Mouse (Mus musculus) monocyte, adult 2 months (primary cell): ENCODE measurements around the gene Det1.
A peak's percentile ranks its signal among the peaks of the same experiment; 100 is the strongest.

Experiments
- DNase-seq, 2 experiments: peaks; one replicate each; pipeline ENCODE4 v3.0.0; 2022; ENCODE audit warnings: low spot score in 2 of 2, low read depth in 1 of 2

The Det1 gene

DNA sequence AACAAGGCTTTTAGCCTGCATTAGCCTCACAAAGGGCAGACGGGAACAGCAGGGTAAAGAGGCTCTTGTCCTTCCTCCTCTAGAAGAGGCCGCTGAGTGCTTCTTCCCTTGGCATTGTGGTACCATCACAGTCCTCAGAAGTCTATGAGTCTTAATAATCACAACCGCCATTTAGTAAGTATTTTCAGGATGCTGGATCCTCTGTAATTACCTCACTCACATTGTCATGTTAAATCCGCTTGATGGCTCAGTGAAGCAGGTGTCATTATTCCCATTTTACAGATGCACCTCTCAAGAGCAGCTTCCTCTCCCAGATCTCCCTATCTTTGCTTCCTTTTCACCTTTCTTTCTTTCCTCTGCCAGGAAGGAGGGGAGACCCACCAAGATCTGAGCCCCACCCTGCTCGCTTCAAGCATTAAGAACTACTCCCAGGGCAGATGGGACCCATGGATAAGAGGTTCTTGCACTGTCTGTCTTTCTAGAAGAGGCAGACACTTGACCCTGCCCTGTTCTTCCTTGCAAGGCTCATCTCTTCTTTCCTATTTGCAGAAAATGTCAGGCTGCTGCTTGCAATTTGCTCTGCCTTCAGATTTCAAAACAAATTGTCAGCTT, 8.1 kb upstream of the Det1 start:
- no peak for DNase-seq

- no peak for DNase-seq
Measured at GRCm38 (mm10) chr7:78854051-78854450, 7.0 kb upstream of the Det1 start.

- no peak for DNase-seq
Measured at GRCm38 (mm10) chr7:78846066-78846716, 872 bp downstream of the Det1 start.

DNA sequence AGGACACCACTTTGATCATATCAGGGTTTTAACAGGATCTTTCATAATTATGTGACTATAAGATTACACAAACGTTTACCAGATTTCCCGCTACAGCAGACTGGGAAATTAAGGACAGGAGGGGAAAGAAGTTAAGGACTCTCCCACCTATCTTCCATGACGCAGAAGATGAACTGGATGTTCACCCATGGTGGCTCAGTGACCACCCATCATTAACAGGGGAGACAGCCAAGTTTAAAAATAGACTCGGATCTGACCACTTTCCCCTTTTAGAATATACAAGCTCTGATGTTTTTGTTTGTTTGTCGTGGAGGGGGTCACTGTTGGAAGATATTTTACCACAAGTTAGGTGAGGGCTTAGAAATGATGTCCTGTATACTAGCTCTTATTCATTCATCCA, 5.5 kb downstream of the Det1 start:
- no peak for DNase-seq

DNA sequence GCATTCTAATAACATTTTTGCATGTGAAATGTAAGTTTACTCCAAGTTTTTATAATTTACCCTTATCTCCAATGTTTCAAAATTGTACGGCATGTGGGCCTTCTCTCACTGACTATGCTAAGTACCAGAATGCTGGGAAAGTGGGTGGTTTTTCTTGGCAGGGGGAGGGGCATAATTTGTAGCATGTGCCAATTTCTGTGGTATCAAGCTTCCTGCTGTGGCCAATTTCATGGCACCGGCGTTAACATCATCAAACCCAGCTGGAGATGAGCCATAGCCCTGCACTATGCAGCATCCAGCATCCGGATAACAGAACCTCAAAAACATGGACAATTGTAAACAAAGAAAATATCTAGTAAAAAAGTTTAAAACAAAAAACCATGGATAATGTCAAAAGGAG, 9.8 kb downstream of the Det1 start:
- no peak for DNase-seq

- no peak for DNase-seq
Measured at GRCm38 (mm10) chr7:78835656-78836055, 11.4 kb downstream of the Det1 start.

DNA sequence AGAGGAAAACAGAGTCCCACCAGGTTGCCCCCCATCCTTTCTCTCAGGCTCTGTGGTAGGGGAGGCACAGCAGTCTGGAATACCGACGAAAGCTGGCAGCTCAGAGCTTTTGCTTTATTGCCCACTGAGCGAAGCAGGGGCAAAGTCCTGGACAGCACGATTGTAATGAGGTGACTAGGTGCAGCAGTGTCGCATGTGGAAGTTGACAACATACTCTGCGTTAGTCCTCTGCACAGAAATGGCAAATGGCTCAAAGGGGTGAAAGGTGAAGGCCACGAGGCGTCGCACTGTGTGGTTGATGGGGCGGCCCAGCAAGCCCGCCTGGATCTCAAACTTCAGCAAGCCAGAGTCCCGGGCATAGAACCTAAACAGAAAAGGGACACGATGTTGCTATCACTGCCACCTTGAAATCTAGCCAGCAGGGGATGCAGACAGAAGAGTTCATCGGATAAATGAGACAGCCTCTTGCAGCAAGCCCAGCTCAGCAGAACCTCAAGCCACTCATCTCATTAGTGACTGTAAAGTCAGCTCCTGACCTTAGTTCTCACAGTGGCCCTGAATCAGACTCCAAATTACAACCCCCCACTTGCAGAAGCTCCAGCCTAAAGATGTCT, 19.2 kb downstream of the Det1 start:
- DNase-seq: no peak

GRCm38 (mm10) chr7:78826682-78827385, 20.2 kb downstream of the Det1 start:
- no peak for DNase-seq

- no peak for DNase-seq
Measured at GRCm38 (mm10) chr7:78818336-78818735, 28.7 kb downstream of the Det1 start.

DNA sequence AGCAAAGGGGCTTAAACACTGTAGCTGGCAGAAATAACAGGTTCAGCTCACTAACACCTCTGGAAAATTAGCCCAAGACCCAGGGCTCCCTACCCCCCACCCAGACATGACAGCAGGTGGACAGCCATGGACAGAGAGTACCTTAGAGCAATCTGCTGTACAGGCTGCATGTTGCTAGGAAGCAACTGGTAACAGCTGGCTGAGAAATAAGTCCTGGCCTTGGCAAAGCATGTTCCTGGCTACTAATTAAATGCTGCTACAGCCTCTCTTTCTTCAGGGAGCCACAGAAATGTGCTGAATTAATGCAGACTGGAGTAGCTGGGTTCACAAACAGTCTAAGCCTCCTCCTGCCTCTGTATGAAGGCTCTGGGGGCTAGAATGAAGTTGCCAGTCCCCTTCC, 32.3 kb downstream of the Det1 start:
- DNase-seq: no peak

- DNase-seq: no peak
Measured at GRCm38 (mm10) chr7:78813791-78814190, 33.3 kb downstream of the Det1 start.

GRCm38 (mm10) chr7:78807192-78807591, 39.9 kb downstream of the Det1 start:
- no peak for DNase-seq

GRCm38 (mm10) chr7:78803841-78804240, 43.2 kb downstream of the Det1 start:
- DNase-seq: no peak

DNA sequence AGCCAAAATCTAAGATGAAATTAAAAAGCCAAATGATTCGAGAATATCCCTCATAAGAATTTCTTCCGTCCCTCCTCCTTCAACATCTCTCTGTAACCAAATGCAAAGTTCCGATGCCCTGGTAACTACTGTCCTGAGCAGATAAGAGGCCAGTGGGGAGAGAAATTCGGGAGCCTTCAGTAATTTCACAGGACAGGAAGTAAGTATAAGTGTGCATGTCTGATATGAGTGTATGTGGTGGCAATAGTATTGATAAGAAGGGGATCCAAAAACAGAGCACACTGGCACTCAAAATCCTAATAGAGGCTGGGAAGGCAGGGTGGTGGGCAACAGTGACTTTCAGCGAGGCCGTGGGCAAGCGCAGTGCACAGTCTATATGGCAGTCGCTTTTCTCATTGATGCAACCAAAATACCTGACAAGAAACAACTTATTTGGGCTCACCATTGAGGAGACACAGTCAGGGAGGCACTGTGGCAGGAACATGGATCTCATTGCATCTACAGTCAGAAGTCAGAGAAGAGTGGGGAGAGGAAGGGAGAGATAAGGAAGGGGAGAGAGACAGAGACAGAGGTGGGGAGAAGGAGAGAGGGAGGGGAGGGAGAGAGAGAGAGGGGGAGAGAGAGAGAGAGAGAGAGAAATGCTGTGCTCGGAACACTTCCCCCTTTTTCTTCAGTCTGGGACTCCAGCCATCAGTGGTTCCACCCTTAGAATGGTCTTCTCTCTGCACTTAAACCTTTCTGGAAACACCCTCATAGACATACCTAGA, 47.1 kb downstream of the Det1 start:
- no peak for DNase-seq

GRCm38 (mm10) chr7:78797843-78798455, 49.1 kb downstream of the Det1 start:
- no peak for DNase-seq

DNA sequence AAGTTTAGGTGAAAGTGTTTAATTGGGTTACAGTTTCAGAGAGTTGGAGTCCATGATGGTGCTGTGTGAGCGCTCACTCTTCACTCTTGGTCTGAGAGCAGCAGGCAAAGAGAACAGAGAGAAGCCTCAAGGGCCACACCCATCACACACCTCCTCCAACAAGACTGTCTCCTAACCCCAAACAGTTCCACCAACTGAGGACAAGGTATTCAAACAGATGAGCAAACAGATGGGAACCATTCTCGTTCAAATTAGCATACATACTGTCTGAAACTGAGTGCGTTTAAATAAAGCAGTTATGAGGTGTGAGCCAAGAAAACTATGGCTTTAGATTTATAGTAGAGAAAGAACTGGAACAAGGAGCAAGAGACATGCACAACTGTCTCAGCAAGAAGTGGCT, 50.4 kb downstream of the Det1 start:
- no peak for DNase-seq

DNA sequence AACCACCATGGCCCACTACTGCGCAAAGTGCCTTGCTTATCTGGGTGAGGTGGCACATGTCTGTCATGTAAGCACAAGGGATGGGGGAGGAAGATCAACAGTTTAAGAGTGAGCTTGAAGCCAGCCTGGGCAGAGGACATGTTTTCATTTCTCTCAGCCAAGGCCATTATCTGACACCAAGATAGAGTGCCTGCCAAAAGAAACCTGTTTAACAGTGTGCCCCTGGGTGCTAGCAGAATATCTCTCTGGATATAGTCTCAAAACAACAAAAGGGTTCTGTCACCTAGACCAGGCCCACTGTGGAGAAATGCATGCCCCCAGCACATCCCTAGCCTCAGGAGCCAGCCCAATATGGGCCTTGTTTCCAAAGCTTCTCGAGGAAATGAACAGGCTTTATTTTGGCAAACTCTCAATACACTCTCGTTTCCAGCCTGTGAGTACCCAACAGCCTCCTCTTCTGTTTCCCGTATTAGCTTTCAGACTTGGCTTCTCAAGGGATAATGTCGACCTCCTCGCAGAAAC, 52.4 kb downstream of the Det1 start:
- DNase-seq: no peak

- no peak for DNase-seq
Measured at GRCm38 (mm10) chr7:78793895-78794570, 53.0 kb downstream of the Det1 start.

DNA sequence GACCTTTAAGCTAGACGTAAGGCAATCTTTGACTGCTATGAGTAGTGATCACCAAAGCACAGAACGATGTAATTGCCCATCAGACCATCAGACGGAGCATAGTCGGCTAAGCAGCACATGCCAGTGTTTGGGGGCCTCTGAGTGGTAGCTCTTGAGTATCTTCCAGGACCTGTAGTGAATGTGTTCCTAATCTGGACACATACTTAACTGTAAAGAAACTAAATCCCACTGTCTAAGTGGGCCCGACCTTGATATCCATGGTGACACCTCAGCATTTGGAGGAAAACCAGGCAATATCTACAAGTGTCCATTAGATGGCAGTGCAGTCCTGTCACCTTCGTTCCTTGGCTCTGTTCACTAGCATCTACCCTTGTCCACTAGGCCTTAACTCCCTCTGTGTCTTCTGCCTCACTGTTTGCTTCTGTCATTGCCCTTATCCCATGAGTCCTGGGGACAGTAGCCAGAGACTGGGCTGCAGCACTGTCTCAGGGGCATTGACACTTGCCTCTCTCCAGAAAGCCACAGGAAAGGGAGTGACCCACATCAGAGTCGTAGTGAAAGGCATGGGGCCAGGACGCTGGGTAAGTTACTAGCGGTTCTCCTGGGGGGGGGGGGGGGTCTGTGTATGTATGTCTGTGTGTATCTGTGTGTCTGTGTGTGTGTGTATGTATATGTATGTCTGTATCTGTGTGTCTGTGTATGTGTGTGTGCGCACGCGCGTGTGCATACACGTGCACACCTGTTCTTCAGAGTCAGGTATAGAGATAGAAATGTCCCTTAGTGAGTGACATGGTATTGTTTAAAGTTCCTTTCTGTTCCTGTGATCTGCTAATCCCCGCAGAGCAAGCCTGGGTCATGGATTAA, 55.5 kb downstream of the Det1 start:
- DNase-seq: peak in 1 of 2 experiments; percentile 5
